Mouse (Mus musculus): ENCODE data around the gene Fbxl18. TPM values are rescaled to one million over a fixed set of nuclear protein-coding genes. Genes with fewer than 3 reads are reported as not detected.

Fbxl18 gene
- polyA plus RNA-seq, 2 experiments: 10.2 to 12.5 TPM

DNA sequence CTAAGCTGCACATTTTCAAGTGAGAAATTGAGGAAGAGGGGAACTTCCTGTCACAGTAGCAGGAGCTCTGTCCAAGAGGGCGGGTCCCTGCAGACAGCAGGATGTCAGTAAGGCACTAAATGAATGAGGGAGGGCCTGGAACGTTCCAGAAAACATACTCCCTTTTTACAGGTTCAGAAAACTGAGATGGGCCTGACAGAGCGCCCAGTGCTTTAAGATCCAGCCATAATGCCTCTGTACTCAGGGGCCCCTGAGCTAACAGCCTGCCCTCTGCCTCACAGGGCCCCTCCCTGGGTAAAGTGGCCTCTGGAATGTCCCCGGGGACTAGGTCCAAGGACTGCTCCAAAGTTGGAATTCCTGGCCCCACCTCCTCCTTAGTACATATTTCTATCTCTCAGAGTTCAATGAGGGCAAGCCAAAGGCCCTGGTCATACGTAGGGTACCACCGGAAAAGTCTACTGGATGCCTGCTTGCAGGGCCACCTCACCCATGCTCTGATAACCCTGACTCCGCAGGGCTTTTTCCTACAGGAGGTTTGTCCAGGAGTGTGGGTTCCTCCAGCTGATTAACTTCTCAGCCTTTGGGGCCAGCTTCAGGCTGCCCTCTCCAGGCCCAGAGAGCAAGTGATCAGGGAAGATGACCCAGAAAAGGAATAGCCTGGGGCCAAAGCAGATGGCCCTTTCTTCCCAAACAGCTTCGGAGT, 14.5 kb upstream of the Fbxl18 start:
- DNase-seq (ENCODE audit: low spot score) (no peak), ATAC-seq (ENCODE audit: low FRiP score, low read depth) (no peak)
- Histone ChIP-seq H3K36me3 (ENCODE audit: control insufficient read depth, insufficient read depth, low read length) (peaks cover 10% of the 10 kb centered on the region), H3K9ac (ENCODE audit: low read depth, low read length, severe bottlenecking) (0 out of 2 replicates have a peak overlapping the region, but pooled peaks have one; percentile 18), H3K9me3 (ENCODE audit: control insufficient read depth, low read length) (no peaks in the 10 kb centered on the region), H3K27me3 (ENCODE audit: control insufficient read depth, insufficient read depth, low read length) (no peaks in the 10 kb centered on the region), H3K27ac (replicated peaks; ENCODE audit: low read depth, low read length) (peak overlapping the region; percentile 69), H3K4me1 (ENCODE audit: control insufficient read depth, insufficient read depth, low read length) (peaks cover 33% of the 10 kb centered on the region), H3K4me3 (replicated peaks; ENCODE audit: low read length) (no peak overlapping the region), H3K4me2 (replicated peaks; ENCODE audit: low read depth, low read length, severe bottlenecking) (no peak overlapping the region)
- WGBS: 61% methylated on average over 8 of the region's 8 CpGs
- no peak for TF ChIP-seq POLR2A (IDR thresholded peaks at IDR 0.05; ENCODE audit: borderline replicate concordance, extremely low read depth, insufficient read depth, insufficient read length)

DNA sequence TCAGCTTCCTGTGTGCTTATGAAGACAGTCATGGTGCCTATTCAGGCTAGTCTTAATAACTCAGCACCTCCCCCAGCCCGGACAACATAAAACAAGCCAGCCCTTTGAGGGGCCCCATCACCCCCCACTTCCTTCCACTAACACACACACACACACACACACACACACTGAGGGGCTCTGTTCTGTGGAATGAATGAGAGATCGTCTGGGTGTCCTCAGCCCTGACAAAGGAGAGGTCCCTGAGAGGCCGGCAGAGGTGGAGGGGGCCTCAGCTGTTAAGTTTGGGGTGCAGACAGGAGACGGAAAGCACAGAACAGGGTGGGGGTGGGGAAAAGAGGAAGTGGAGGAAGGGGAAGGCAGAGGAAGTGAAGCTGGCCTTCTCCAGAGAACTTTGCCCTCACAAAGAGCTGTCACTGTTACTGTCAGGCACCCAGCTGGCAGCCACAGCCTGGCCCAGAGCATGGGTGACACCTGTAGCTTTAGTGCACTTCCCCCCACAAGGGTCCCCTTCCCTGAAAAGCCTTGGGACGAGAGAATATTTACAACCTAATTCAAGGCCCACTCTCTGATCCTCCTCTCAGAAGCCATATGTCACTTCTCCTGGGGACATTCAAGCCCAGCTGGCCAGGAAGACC, 13.8 kb upstream of the Fbxl18 start:
- Histone ChIP-seq H3K4me1 (ENCODE audit: control insufficient read depth, insufficient read depth, low read length) (peaks cover 36% of the 10 kb centered on the region), H3K9me3 (ENCODE audit: control insufficient read depth, low read length) (no peaks in the 10 kb centered on the region), H3K27ac (replicated peaks; ENCODE audit: low read depth, low read length) (peak overlapping the region; percentile 69), H3K27me3 (ENCODE audit: control insufficient read depth, insufficient read depth, low read length) (no peaks in the 10 kb centered on the region), H3K36me3 (ENCODE audit: control insufficient read depth, insufficient read depth, low read length) (peaks cover 17% of the 10 kb centered on the region), H3K4me3 (replicated peaks; ENCODE audit: low read length) (no peak overlapping the region), H3K9ac (ENCODE audit: low read depth, low read length, severe bottlenecking) (no peak overlapping the region), H3K4me2 (replicated peaks; ENCODE audit: low read depth, low read length, severe bottlenecking) (no peak overlapping the region)
- TF ChIP-seq POLR2A (IDR thresholded peaks at IDR 0.05; ENCODE audit: borderline replicate concordance, extremely low read depth, insufficient read depth, insufficient read length): no peak
- 27% methylated on average over 5 of the region's 5 CpGs for WGBS
- DNase-seq (ENCODE audit: low spot score): no peak
- no peak for ATAC-seq (ENCODE audit: low FRiP score, low read depth)

DNA sequence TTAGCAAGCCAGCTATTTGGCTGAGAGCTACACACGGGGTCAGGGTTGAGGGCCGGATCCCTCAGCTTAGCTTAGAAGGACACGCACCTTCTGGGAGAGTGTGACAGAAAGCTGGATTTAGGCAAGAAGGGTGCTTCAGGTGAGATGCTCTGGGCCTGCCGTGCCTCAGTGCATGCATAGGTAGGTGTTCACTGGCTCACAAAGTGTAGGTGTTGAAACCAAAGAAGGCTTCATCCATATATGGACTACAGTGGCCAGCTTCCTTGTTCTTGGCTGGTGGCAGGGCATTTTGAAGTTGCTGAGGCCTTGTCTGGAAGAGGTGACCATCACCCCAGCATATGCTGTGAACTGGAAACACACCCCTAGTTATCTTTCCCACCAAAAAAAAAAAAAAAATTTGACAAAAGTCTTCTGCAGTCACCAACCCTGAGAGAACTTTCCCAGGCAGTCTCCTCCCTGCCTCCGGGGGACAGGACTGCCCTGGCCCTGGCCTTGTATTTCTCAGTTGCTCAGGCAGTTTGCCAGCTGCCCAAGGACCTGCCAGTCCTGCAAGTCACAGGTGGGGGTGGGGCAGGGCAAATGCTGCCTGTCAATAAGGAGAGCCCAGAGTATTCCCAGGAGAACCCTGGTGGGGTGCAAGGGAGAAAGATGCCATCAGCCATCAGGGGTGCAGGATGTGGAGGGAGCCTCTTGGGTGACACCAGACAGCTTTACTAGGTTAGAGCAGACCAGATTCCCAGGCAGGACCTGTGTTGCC, 12.8 kb upstream of the Fbxl18 start:
- peak overlapping the region; percentile 93 for H3K4me2 ChIP-seq (replicated peaks; ENCODE audit: low read depth, low read length, severe bottlenecking)
- H3K9ac ChIP-seq (ENCODE audit: low read depth, low read length, severe bottlenecking): 0 out of 2 replicates have a peak overlapping the region, but pooled peaks have one; percentile 100
- peak overlapping the region; percentile 99 for H3K27ac ChIP-seq (replicated peaks; ENCODE audit: low read depth, low read length)
- H3K4me1 ChIP-seq (ENCODE audit: control insufficient read depth, insufficient read depth, low read length): peaks cover 40% of the 10 kb centered on the region
- no peak for TF ChIP-seq POLR2A (IDR thresholded peaks at IDR 0.05; ENCODE audit: borderline replicate concordance, extremely low read depth, insufficient read depth, insufficient read length)
- no peaks in the 10 kb centered on the region for H3K27me3 ChIP-seq (ENCODE audit: control insufficient read depth, insufficient read depth, low read length)
- no peak for ATAC-seq (ENCODE audit: low FRiP score, low read depth)
- DNase-seq (ENCODE audit: low spot score): no peak
- WGBS: 69% methylated on average over 5 of the region's 5 CpGs
- H3K4me3 ChIP-seq (replicated peaks; ENCODE audit: low read length): peak overlapping the region; percentile 83
- no peaks in the 10 kb centered on the region for H3K9me3 ChIP-seq (ENCODE audit: control insufficient read depth, low read length)
- H3K36me3 ChIP-seq (ENCODE audit: control insufficient read depth, insufficient read depth, low read length): peaks cover 26% of the 10 kb centered on the region

DNA sequence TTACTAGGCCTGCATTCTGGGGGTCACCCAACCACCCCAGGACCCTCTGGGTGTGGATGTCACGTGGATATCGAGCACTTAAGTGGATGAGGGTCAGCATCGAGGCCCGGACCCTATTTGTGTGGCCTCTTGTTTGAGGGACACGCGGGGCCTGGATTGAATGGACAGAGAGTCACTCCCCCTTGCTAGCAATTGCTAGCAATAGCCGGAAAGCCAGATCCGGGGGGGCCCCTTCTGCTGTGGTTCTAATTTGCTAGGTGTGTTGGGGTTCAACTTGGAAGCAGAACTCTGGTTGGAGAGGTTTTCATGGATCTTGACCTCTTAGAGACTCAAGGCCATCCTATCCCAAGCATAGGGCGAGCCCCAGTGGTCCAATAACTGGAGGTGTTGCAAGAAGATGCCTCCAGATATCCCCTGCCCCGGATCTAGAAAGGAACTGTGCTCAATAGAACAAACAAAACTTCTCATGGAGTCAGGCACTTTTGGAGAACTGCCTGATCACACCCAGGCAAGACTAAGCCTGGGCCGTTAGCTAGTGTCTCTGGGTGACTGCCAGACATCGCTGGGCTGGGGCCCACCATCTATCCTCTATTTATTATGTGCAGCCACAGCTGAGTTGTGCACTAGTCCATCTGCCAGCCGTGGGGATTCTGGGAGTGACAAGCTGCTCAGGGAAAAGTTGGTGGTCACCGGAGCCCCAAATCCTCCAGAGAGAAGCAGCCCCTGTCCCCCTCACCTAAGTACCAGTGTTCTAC, 12.0 kb upstream of the Fbxl18 start:
- TF ChIP-seq POLR2A (IDR thresholded peaks at IDR 0.05; ENCODE audit: borderline replicate concordance, extremely low read depth, insufficient read depth, insufficient read length): no peak
- DNase-seq (ENCODE audit: low spot score): peak; percentile 86
- Histone ChIP-seq H3K4me2 (replicated peaks; ENCODE audit: low read depth, low read length, severe bottlenecking) (peak overlapping the region; percentile 93), H3K9me3 (ENCODE audit: control insufficient read depth, low read length) (no peaks in the 10 kb centered on the region), H3K27ac (replicated peaks; ENCODE audit: low read depth, low read length) (peak overlapping the region; percentile 99), H3K27me3 (ENCODE audit: control insufficient read depth, insufficient read depth, low read length) (no peaks in the 10 kb centered on the region), H3K4me1 (ENCODE audit: control insufficient read depth, insufficient read depth, low read length) (peaks cover 40% of the 10 kb centered on the region), H3K36me3 (ENCODE audit: control insufficient read depth, insufficient read depth, low read length) (peaks cover 33% of the 10 kb centered on the region), H3K4me3 (replicated peaks; ENCODE audit: low read length) (peak overlapping the region; percentile 83), H3K9ac (ENCODE audit: low read depth, low read length, severe bottlenecking) (peak overlapping the region; percentile 100)
- ATAC-seq (ENCODE audit: low FRiP score, low read depth): no peak
- WGBS: 25% methylated on average over 14 of the region's 14 CpGs

Data from limb, embryonic 14.5 days (tissue).